Mouse (Mus musculus): Measurements from ENCODE around the gene Duox1.

DNA sequence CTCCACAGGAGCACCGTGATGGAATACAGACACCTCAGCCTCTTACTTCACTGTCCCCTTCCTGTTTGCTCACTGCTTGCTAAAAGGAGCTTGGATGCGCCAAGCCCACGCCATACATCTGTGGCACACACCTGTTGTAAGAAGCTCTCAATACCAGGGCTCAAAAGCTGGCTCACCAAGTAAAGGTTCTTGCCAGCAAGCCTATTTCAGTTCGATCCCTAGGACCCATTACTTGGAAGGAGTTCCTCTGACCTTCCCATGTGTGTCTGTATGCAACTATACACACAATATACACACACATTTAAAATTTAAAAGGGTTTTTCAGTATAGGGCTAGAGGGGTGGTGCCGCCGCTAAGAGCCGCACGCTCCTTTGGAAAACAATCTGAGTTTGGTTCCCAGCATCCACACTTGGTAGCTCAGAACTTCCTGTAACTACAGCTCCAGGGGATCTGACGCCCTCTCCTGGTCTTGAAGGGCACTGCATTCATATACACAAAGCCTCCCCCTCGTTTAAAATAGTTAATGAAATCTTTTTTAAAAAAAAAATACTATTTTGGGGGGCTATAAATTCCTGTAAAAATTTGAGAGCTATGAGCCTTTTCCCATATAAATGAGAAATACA is 49.9 kb downstream of the Duox1 start:
- TF ChIP-seq CTCF (IDR thresholded peaks at IDR 0.05; ENCODE audit: borderline replicate concordance, insufficient read depth, low read depth, low read length) (peak; percentile 49; the same call in 1 of the 2 replicates), POLR2A (IDR thresholded peaks at IDR 0.05; ENCODE audit: borderline replicate concordance, insufficient read depth, low read length) (no peak)
